Mouse (Mus musculus) ES-E14 (cell line): ENCODE measurements at regions not wholly inside any gene's neighbourhood (a gene's known extent, or its start where the extent isn't known, plus 50 kb on each side); places are given as distances from the start of the nearest gene placed in this dataset.

ENCODE experiments used
- CHD2 ChIP-seq: IDR thresholded peaks from 2 replicates; pipeline ENCODE4 v1.6.1; 2014; ENCODE audit warnings: mild to moderate bottlenecking, low read depth, low read length, inconsistent platforms
- HCFC1 ChIP-seq: IDR thresholded peaks from 2 replicates; pipeline ENCODE4 v1.6.1; 2012; ENCODE audit warnings: low read length, inconsistent platforms, borderline replicate concordance; ENCODE audit not compliant: insufficient read depth
- ZC3H11A ChIP-seq: IDR thresholded peaks from 2 replicates; pipeline ENCODE4 v1.6.1; 2012; ENCODE audit warnings: low read depth, mild to moderate bottlenecking, inconsistent platforms, low read length, borderline replicate concordance

DNA sequence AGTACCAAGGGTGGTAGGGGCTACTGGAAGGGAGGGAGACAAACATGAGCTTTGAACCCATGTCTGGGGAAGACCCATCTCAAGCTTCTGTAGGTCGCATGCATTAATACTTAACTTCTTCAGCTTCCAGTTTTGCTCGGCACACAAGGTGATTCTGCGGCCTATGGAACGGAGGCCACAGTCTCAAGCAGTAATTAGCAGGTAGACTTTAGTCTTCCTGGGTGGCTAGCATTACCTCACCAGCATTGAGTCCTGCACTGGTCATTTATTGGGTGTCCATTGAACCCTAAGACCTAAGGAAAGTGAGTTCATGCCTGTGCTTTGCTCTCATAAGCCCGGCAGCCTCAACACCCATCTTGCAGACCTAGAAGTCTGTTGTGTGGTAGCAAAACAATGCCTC is 74.4 kb upstream of the Tiam2 start:
- TF ChIP-seq CHD2 (no peak), ZC3H11A (no peak), HCFC1 (no peak)
